8 mouse cellular contexts compared by ENCODE assay signal in genomic region chr13:23270321-23271101, GRCm38 (mm10). TPM values are rescaled to one million over a fixed set of nuclear protein-coding genes. Genes with fewer than 3 reads are reported as not detected.
A peak's percentile ranks its signal among the peaks of the same experiment; 100 is the strongest.
DNase-seq lines count a peak whose midpoint lies in the region; ATAC-seq lines count a peak whose summit lies in the region.

No protein-coding gene starts in this region.

- H3K27ac ChIP-seq in heart, embryonic 15.5 days: no peak overlapping the region
- H3K27ac ChIP-seq in hindbrain, embryonic 11.5 days (ENCODE audit: low read depth, low read length): no peak overlapping the region
- H3K27ac ChIP-seq in limb, embryonic 12.5 days: no peak overlapping the region

- peak overlapping the region; percentile 56 for H3K4me2 ChIP-seq in heart, embryonic 15.5 days
- H3K4me2 ChIP-seq in hindbrain, embryonic 11.5 days (replicated peaks; ENCODE audit: low read depth, low read length): peak overlapping the region; percentile 39
- H3K4me2 ChIP-seq in limb, embryonic 12.5 days: peak overlapping the region; percentile 53

- 3% methylated on average over 34 of the region's 34 CpGs for WGBS in heart, embryonic 15.5 days
- 3% methylated on average over 34 of the region's 34 CpGs for WGBS in hindbrain, embryonic 11.5 days
- 3% methylated on average over 34 of the region's 34 CpGs for WGBS in limb, embryonic 12.5 days

- no peak overlapping the region for H3K9ac ChIP-seq in heart, embryonic 15.5 days
- no peak overlapping the region for H3K9ac ChIP-seq in hindbrain, embryonic 11.5 days (ENCODE audit: low read depth, low read length)
- H3K9ac ChIP-seq in limb, embryonic 12.5 days (replicated peaks): no peak overlapping the region

- DNase-seq in heart, postnatal 14 days: no peak
- peak; percentile 28 for DNase-seq in c-Kit-positive CD71-positive TER-119-positive erythroid progenitor cells, embryonic 14.5 days (ENCODE audit: low spot score)
- peak; percentile 74 for DNase-seq in hindbrain, embryonic 11.5 days (ENCODE audit: low spot score)
- DNase-seq in retina, embryonic 14.5 days (ENCODE audit: low spot score): peak; percentile 62
- no peak for DNase-seq in adrenal gland, postnatal 25 days

- intact Hi-C loops in heart, postnatal 14 days (cut with DNase I): no loop called here

- ATAC-seq in heart, embryonic 15.5 days (replicated peaks; ENCODE audit: insufficient number of reproducible peaks, insufficient read depth, low FRiP score, low read depth): 0 out of 2 replicates have a peak, but pooled peaks have one; percentile 58
- peak; percentile 88 for ATAC-seq in hindbrain, embryonic 11.5 days (ENCODE audit: low FRiP score)
- no peak for ATAC-seq in limb, embryonic 12.5 days (ENCODE audit: insufficient number of reproducible peaks, insufficient read depth, low FRiP score, low TSS enrichment, low read depth)
- no peak for ATAC-seq in monocyte, adult 5-6 weeks (replicated peaks; ENCODE audit: insufficient number of reproducible peaks, low FRiP score, low TSS enrichment, poor library complexity, severe bottlenecking)

- peaks cover 5% of the 10 kb centered on the region for H3K27me3 ChIP-seq in heart, embryonic 15.5 days
- H3K27me3 ChIP-seq in hindbrain, embryonic 11.5 days (ENCODE audit: control insufficient read depth, insufficient read depth, low read length): no peaks in the 10 kb centered on the region
- peaks cover 11% of the 10 kb centered on the region for H3K27me3 ChIP-seq in limb, embryonic 12.5 days

- H3K9me3 ChIP-seq in heart, embryonic 15.5 days (replicated peaks): no peaks in the 10 kb centered on the region
- H3K9me3 ChIP-seq in hindbrain, embryonic 11.5 days (ENCODE audit: control insufficient read depth, low read length): no peaks in the 10 kb centered on the region
- H3K9me3 ChIP-seq in limb, embryonic 12.5 days: no peaks in the 10 kb centered on the region

- no peaks in the 10 kb centered on the region for H3K36me3 ChIP-seq in heart, embryonic 15.5 days
- H3K36me3 ChIP-seq in hindbrain, embryonic 11.5 days (ENCODE audit: control insufficient read depth, insufficient read depth, low read length): no peaks in the 10 kb centered on the region
- H3K36me3 ChIP-seq in limb, embryonic 12.5 days: no peaks in the 10 kb centered on the region

- peaks cover 7% of the 10 kb centered on the region for H3K4me1 ChIP-seq in heart, embryonic 15.5 days (replicated peaks)
- no peaks in the 10 kb centered on the region for H3K4me1 ChIP-seq in hindbrain, embryonic 11.5 days (replicated peaks; ENCODE audit: control insufficient read depth, insufficient read depth, low read length)
- peaks cover 9% of the 10 kb centered on the region; the same call in 1 of the 2 replicates for H3K4me1 ChIP-seq in limb, embryonic 12.5 days (replicated peaks)

- peak overlapping the region; percentile 34 for H3K4me3 ChIP-seq in heart, embryonic 15.5 days
- peak overlapping the region; percentile 32 for H3K4me3 ChIP-seq in hindbrain, embryonic 11.5 days (ENCODE audit: low read depth, low read length)
- H3K4me3 ChIP-seq in limb, embryonic 12.5 days (replicated peaks): peak overlapping the region; percentile 33

RNA-seq across cellular contexts. Expression of gene Vmn1r223, which starts 23.6 kb away (rescaled TPM):
- not detected in 2 replicates for polyA plus RNA-seq in heart, embryonic 15.5 days (2015; fragmentation: Nextera tagmentation; extraction: Ambion mirVana)
- not detected for total RNA-seq in heart, postnatal 14 days (2021)
- not detected in 2 replicates for polyA plus RNA-seq in hindbrain, embryonic 11.5 days (2014; fragmentation: Nextera tagmentation; extraction: Ambion mirVana)
- polyA plus RNA-seq in limb, embryonic 12.5 days (2016; fragmentation: Nextera tagmentation; extraction: Ambion mirVana): not detected in 2 replicates
- not detected in 2 replicates for total RNA-seq in adrenal gland, postnatal 25 days (2021)
- total RNA-seq in monocyte, adult 5-6 weeks (2017): not detected in 3 replicates

RNA-seq across cellular contexts. Expression of gene Vmn1r222, which starts 34.8 kb away (rescaled TPM):
- not detected in 2 replicates for polyA plus RNA-seq in heart, embryonic 15.5 days (2015; fragmentation: Nextera tagmentation; extraction: Ambion mirVana)
- not detected for total RNA-seq in heart, postnatal 14 days (2021)
- polyA plus RNA-seq in hindbrain, embryonic 11.5 days (2014; fragmentation: Nextera tagmentation; extraction: Ambion mirVana): not detected in 2 replicates
- not detected in 2 replicates for polyA plus RNA-seq in limb, embryonic 12.5 days (2016; fragmentation: Nextera tagmentation; extraction: Ambion mirVana)
- not detected in 2 replicates for total RNA-seq in adrenal gland, postnatal 25 days (2021)
- total RNA-seq in monocyte, adult 5-6 weeks (2017): not detected in 3 replicates

RNA-seq across cellular contexts. Expression of gene Vmn1r221, which starts 56.6 kb away (rescaled TPM):
- not detected in 2 replicates for polyA plus RNA-seq in heart, embryonic 15.5 days (2015; fragmentation: Nextera tagmentation; extraction: Ambion mirVana)
- total RNA-seq in heart, postnatal 14 days (2021): not detected
- not detected in 2 replicates for polyA plus RNA-seq in hindbrain, embryonic 11.5 days (2014; fragmentation: Nextera tagmentation; extraction: Ambion mirVana)
- not detected in 2 replicates for polyA plus RNA-seq in limb, embryonic 12.5 days (2016; fragmentation: Nextera tagmentation; extraction: Ambion mirVana)
- total RNA-seq in adrenal gland, postnatal 25 days (2021): not detected in 2 replicates
- total RNA-seq in monocyte, adult 5-6 weeks (2017): not detected in 3 replicates

Comparison
In these comparisons a context has a peak if more than half of its experiments do, and no peak if none do; other contexts are left out.
1. ATAC-seq: peak in heart, embryonic 15.5 days (single experiment) and hindbrain, embryonic 11.5 days (single experiment); none in limb, embryonic 12.5 days (single experiment) and monocyte, adult 5-6 weeks (single experiment).
2. DNase-seq: peak in c-Kit-positive CD71-positive TER-119-positive erythroid progenitor cells, embryonic 14.5 days (single experiment), hindbrain, embryonic 11.5 days (single experiment) and retina, embryonic 14.5 days (single experiment); none in heart, postnatal 14 days (0 of 2) and adrenal gland, postnatal 25 days (single experiment).
3. Peak in every context shown above with its lines, with median percentiles within 50 percentile points of each other: H3K4me2 ChIP-seq and H3K4me3 ChIP-seq.